Mouse (Mus musculus) heart, postnatal 14 days (tissue): ENCODE results near the gene P2ry4. TPM values are rescaled to one million over a fixed set of nuclear protein-coding genes. Genes with fewer than 3 reads are reported as not detected.
A peak's percentile ranks its signal among the peaks of the same experiment; 100 is the strongest.

Experiments
- DNase-seq, 2 experiments: peaks; one replicate each; pipeline ENCODE4 v3.0.0; 2021 to 2022
- intact Hi-C: fragments of 180-260 bp; cut with DNase I; formaldehyde crosslinking; loops from one replicate; pipeline ENCODE4 v1.15.1; 2025
- long read RNA-seq, 2 experiments: library from polyadenylated mRNA; stranded (forward); transcript quantifications; one replicate each; pipeline ENCODE4 v2.0.0; 2021
- total RNA-seq, 2 experiments: library from RNA; stranded (reverse); gene quantifications; 2 replicates each; pipeline ENCODE4 v1.2.3; 2021

Gene P2ry4
- total RNA-seq, result not detected
- long read RNA-seq, experiment 1, result 0 reads
- long read RNA-seq, experiment 2, result 0 reads

DNA sequence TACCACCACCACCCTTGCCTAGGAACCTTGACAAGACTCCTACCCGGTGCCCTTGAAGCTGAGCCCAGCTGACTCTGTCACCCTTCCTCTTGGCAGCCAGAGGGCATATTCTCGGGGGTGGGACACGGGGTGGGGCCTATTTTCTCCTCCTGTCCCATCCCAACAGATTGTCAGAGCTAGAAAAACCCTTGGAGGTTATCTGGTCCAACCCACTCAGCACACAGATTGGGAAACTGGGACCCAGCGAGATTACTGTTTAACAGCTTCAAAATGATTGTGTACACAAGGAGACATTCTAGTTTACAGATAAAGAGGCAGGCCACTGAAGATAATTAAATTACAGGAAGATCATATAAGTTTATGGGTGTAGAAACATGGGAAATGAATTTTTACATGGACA is at the start of gene P2ry4:
P2ry4 (minus strand) TSS at position 79 of the 400 bp plus-strand sequence.
- DNase-seq, result no peak
- intact Hi-C loops, result no loop called here

GRCm38 (mm10) chrX:100638477-100638876 is 43.8 kb upstream of the P2ry4 start:
- intact Hi-C loops, result no loop called here
- no peak for DNase-seq

- no peak for DNase-seq
- intact Hi-C loops, result loop anchor here (10.0 kb wide), 2 partner anchors 134 to 316 kb away; partner anchors contain the start of gene Igbp1
These were observed 34.4 kb upstream of the P2ry4 start for GRCm38 (mm10) chrX:100629076-100629475.

DNA sequence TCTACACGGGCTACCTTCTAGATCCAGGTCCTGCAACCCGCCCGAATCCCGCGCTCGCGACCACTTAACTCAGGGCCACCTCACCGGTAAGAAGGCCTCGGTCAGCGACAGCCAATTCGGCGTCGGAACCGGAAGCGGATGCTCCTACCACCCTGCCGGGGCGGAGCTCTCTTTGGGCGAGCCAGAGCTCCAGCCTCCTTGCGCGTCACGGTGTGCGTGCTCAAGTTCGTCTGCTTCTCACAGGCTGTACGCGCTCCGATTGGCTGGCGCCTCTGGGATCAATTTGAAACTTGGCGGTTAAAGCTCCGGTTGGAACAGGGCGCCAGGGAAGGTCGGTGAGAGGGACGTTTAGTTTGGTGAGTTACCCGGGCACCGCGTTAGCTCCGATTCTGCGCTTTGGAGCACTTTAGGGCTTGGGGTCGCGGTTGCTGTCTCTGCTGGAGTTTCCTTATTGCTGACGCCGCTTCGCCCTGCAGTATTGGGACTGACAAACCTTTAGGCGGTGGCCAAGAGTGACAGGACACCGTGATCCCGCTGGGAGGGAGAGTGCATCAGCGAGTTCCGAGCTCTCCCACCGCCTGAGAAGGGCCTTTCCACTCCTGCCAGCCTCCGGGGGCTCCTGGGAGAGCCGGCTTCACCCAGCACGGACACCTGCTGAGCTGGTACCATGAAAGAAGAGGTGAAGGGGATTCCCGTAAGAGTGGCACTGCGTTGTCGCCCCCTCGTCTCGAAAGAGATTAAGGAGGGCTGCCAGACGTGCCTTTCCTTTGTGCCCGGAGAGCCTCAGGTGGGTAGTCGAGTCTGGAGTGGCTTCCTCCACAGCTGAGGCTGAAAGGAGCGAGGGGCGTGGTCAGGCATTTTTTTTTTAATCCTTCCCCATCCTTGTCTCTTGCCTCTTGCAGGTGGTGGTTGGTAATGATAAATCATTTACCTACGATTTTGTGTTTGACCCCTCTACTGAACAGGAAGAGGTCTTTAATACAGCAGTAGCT is 31.4 kb upstream of the P2ry4 start, which contains the start of gene Pdzd11:
Pdzd11 (minus strand) TSS at position 767 of the 992 bp plus-strand sequence.
- peak; percentile 88 to 89 for DNase-seq
- intact Hi-C loops, result loop anchor here (10.0 kb wide), 2 partner anchors 131 to 319 kb away; partner anchors contain the start of gene Igbp1

DNA sequence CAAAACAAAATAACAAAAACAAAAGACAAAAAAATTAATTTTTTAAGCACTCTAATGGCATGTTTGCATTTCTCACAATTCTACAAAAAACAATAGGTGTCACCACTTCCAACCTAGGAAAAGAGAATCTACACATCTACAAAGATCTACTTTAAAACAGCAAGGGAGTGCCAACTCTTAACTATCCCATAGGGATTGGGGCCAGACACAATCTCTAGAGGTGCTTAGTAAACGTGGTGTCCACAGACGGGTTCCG is 30.8 kb upstream of the P2ry4 start, which contains the start of gene Kif4:
Kif4 (plus strand) TSS at position 192 of the 256 bp plus-strand sequence.
- DNase-seq, result no peak
- intact Hi-C loops, result loop anchor here (10.0 kb wide), 2 partner anchors 131 to 319 kb away; partner anchors contain the start of gene Igbp1

- DNase-seq, result no peak
- intact Hi-C loops, result loop anchor here (10.0 kb wide), 2 partner anchors 130 to 320 kb away; partner anchors contain the start of gene Igbp1
These were observed 30.5 kb upstream of the P2ry4 start for GRCm38 (mm10) chrX:100625146-100625545.

GRCm38 (mm10) chrX:100624242-100624641 is 29.6 kb upstream of the P2ry4 start:
- DNase-seq, result no peak
- intact Hi-C loops, result loop anchor here (5.0 to 10.0 kb wide), 3 partner anchors 108 to 321 kb away; partner anchors contain the start of gene Igbp1

- no peak for DNase-seq
- intact Hi-C loops, result loop anchor here (5.0 to 10.0 kb wide), 3 partner anchors 111 to 323 kb away; partner anchors contain the start of gene Igbp1
These were observed 26.7 kb upstream of the P2ry4 start for GRCm38 (mm10) chrX:100621366-100621765.

GRCm38 (mm10) chrX:100618488-100618887 is 23.8 kb upstream of the P2ry4 start:
- intact Hi-C loops, result no loop called here
- DNase-seq, result no peak

DNA sequence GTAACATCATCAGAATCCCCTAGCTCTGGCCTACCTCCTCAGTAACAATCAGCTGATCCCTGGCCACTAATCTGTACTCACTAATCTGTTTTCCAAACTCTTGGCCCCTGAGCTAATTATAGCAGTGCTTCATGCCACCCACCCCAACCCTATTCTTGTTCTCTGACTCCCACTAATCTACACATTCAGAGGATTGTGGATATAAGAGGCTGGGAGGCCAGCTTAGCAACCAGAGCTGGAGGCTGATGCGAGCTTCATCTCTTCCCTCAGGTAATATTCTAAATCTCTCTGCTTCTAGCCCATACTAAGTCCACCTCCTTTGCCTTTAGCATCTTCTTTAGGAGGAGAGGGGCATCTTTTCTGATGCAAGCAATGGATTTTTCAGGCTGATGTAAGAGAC is 10.6 kb upstream of the P2ry4 start, which contains the start of gene Arr3:
Arr3 (plus strand) TSS at position 184 of the 400 bp plus-strand sequence.
- intact Hi-C loops, result no loop called here
- no peak for DNase-seq

DNA sequence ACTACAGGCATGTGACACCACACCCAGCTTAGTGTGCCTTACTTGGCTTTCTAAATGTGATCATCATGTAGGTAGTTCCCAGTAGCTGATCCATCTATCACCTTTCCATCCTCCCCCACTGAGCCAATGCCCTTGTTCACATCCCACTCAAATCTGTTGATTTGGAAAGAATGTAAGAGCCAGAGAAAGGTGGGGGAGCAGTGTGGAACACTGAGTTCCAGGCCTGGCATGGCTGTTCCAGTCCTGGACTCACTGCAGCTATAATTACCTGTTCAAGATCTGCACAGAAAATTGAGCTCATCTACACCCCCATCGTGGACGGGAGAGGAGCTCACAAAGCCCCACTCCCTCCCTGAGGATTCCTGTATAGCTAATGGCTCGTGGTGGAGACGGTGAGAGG is 5.1 kb upstream of the P2ry4 start:
- intact Hi-C loops, result no loop called here
- DNase-seq, result no peak

GRCm38 (mm10) chrX:100597439-100597838 is 2.8 kb upstream of the P2ry4 start:
- intact Hi-C loops, result no loop called here
- peak; percentile 24 to 48 for DNase-seq

DNA sequence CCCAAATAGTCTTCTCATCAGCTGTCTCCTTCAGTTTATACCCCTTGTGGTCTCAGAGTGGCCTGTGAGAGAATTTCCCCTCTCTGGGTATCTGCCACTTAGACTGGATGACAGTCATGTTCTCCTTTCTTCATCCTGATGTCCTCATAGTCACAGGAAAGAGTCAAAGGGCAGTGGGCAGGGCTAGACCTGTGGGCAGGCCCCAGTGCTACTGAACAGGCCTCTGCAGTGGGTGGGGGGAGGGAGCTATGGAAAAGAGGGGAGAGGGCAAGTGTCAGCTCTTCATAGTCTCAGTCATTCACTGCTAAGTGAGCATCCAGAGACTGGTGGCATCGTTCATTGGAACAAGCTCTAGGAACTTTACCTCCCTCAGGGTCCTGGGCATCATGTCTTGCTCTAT is 22.7 kb downstream of the P2ry4 start, which contains the start of gene Awat1:
Awat1 (plus strand) TSS at position 301 of the 400 bp plus-strand sequence.
- no peak for DNase-seq
- intact Hi-C loops, result no loop called here

DNA sequence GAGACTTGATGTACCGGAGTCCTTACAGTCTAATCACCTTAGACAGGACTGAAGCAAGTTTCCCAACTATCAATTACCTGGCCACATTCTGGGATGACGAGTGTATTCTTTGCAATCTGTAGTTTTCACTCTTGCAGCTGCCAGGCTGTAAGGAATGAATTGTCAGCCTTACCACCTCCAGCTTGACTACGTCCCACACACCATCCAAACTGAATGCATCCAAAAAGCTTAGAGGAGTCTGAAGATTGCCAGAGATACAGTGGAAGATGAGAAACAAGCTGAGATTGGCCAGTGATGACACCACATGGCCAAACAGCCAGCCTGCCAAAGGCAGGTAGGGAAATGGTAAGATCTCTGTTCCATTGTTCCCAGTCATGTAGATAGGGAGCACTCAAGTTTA is 29.0 kb downstream of the P2ry4 start:
- intact Hi-C loops, result no loop called here
- no peak for DNase-seq

GRCm38 (mm10) chrX:100556026-100556425 is 38.6 kb downstream of the P2ry4 start:
- intact Hi-C loops, result no loop called here

More at GRCm38 (mm10) chrX:100556026-100556425, 38.6 kb downstream of the P2ry4 start:
- no peak for DNase-seq

Other genes with a start within 250 kb of the P2ry4 start
- not detected for gene Otud6a, start 165.9 kb downstream of the P2ry4 start, total RNA-seq
- under 1 TPM in 1 of 2 experiments, not detected in 1; 0.19 TPM for gene Awat2, start 152.2 kb downstream of the P2ry4 start, total RNA-seq
- gene Igbp1, start 100.6 kb downstream of the P2ry4 start, total RNA-seq, result 10 to 100 TPM; 38.0 to 41.0 TPM
- gene Dgat2l6, start 70.0 kb downstream of the P2ry4 start, total RNA-seq, result not detected
- gene Awat1, start 22.6 kb downstream of the P2ry4 start, total RNA-seq, result not detected
- gene Arr3, start 10.6 kb upstream of the P2ry4 start, total RNA-seq, result not detected
- 1 to 10 TPM; 1.9 to 3.5 TPM for gene Kif4, start 30.9 kb upstream of the P2ry4 start, total RNA-seq
- 10 to 100 TPM; 29.1 to 31.6 TPM for gene Pdzd11, start 31.7 kb upstream of the P2ry4 start, total RNA-seq
- under 1 TPM; 0.46 to 0.81 TPM for gene Gdpd2, start 135.0 kb upstream of the P2ry4 start, total RNA-seq
- 1 to 10 TPM; 3.1 to 4.8 TPM for gene Dlg3, start 172.9 kb upstream of the P2ry4 start, total RNA-seq